Mouse (Mus musculus) heart, postnatal 0 days (tissue): ENCODE measurements around the gene Gm20219. TPM values are rescaled to one million over a fixed set of nuclear protein-coding genes. Genes with fewer than 3 reads are reported as not detected.

Experiments
- ATAC-seq: fragments of 200-750 bp; cut with Nextera tagmentation; 2 replicates; pipeline ENCODE4 v1.8.0; 2017; ENCODE audit warnings: low read depth, moderate number of reproducible peaks, moderate library complexity; ENCODE audit not compliant: insufficient read depth
- DNase-seq: peaks from one replicate; pipeline ENCODE4 v3.0.0-alpha.2; 2016; ENCODE audit warnings: low spot score
- H3K27ac ChIP-seq: fragments of 300-500 bp; sonication (generic); 2 replicates; pipeline ENCODE4 v1.5.1; 2014; ENCODE audit warnings: low read depth, mild to moderate bottlenecking
- H3K27me3 ChIP-seq: fragments of 300-500 bp; sonication (generic); 2 replicates; pipeline ENCODE4 v1.6.1; 2014; ENCODE audit warnings: low read length, mixed read lengths; ENCODE audit not compliant: control insufficient read depth, insufficient read depth
- H3K36me3 ChIP-seq: fragments of 300-500 bp; sonication (generic); replicated peaks from 2 replicates; pipeline ENCODE4 v1.6.1; 2014; ENCODE audit warnings: low read length, mixed read lengths; ENCODE audit not compliant: control insufficient read depth, insufficient read depth
- H3K4me1 ChIP-seq: fragments of 300-500 bp; sonication (generic); 2 replicates; pipeline ENCODE4 v1.6.1; 2014; ENCODE audit warnings: antibody characterized with exemption; ENCODE audit not compliant: control insufficient read depth, insufficient read depth
- H3K4me2 ChIP-seq: fragments of 300-500 bp; sonication (generic); 2 replicates; pipeline ENCODE4 v1.6.1; 2014; ENCODE audit warnings: low read depth, mild to moderate bottlenecking, low read length, moderate library complexity
- H3K4me3 ChIP-seq: fragments of 300-500 bp; sonication (generic); 2 replicates; pipeline ENCODE4 v1.5.1; 2014; ENCODE audit warnings: low read depth, low read length
- H3K9ac ChIP-seq: fragments of 300-500 bp; sonication (generic); replicated peaks from 2 replicates; pipeline ENCODE4 v1.6.1; 2014; ENCODE audit warnings: low read depth, low read length, mixed read lengths
- H3K9me3 ChIP-seq: fragments of 300-500 bp; sonication (generic); replicated peaks from 2 replicates; pipeline ENCODE4 v1.6.1; 2016; ENCODE audit warnings: low read length; ENCODE audit not compliant: control insufficient read depth
- CTCF ChIP-seq: IDR thresholded peaks from 2 replicates; pipeline ENCODE4 v1.5.1; 2016; ENCODE audit warnings: antibody characterized with exemption, control low read depth, low read depth
- EP300 ChIP-seq: IDR thresholded peaks from 2 replicates; pipeline ENCODE4 v1.6.1; 2016; ENCODE audit warnings: antibody characterized with exemption, low read depth
- WGBS: fragments of 180-500 bp; shearing (Covaris S2); extraction: QIAGEN DNeasy Blood & Tissue Kit; methylation state at CpG from one replicate; pipeline ENCODE4 v1.1.7; 2014; 5-methylcytosine and 5-hydroxymethylcytosine counted together
- polyA plus RNA-seq: library from polyadenylated mRNA; unstranded; fragments of >200 nt; fragmentation: Nextera tagmentation; extraction: Ambion mirVana; gene quantifications from 2 replicates; pipeline ENCODE4 v1.2.1, GENCODE M21; 2015
- total RNA-seq: library from RNA; depleted of rRNA; stranded (reverse); fragments of >200 nt; gene quantifications from 2 replicates; pipeline ENCODE4 v1.2.3, GENCODE M21; 2014; ENCODE audit warnings: low replicate concordance

Gm20219 gene
- total and polyA plus RNA-seq, 2 experiments from 2014 or later = 0.08 TPM; not detected in 1

- Histone ChIP-seq H3K36me3 (no peaks in the 10 kb centered on the region), H3K27me3 (no peaks in the 10 kb centered on the region), H3K27ac (no peak overlapping the region), H3K4me2 (no peak overlapping the region), H3K9ac (no peak overlapping the region), H3K9me3 (no peaks in the 10 kb centered on the region), H3K4me3 (no peak overlapping the region), H3K4me1 (no peaks in the 10 kb centered on the region)
- DNase-seq (no peak), ATAC-seq (no peak)
- WGBS = 82% methylated on average over 6 of the region's 6 CpGs
- TF ChIP-seq EP300 (no peak), CTCF (no peak)
Observed at GRCm38 (mm10) chr17:56551841-56552581, 2.2 kb downstream of the Gm20219 start.

DNA sequence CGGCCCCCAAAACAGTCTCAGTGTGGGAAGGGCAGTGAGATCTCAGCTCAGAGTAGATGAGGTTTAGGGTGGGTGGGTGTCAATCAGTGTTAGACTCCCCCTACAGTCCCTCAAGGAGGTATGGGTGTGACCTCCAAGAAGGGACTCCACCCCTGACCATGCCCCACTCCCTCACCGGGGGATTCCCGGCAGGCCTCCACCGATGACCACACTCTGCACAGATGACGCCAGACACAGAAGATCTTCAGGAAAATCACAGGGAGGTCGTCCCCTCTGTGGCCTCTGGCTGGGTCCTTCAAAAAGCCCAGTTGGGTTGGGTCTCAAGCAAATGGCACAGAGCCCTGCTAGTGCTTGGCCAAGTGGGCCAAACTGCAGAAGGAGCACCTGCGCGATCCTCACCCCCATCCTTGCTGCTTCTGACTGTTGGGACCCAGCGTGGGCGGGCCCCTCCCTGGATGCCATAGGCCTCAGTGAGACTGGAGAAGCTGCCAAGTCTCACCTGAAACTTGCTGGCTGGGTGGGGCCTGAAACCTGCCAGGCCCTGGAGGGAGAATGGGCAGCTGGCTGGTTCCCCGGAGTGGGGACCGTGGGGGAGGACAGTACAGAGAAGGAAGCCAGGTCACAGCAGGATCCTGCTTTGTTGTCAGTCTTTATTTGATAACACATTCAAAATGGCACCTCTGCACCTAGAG, 3.3 kb downstream of the Gm20219 start:
- no peaks in the 10 kb centered on the region for H3K36me3 ChIP-seq
- no peak for ATAC-seq
- H3K4me3 ChIP-seq = no peak overlapping the region
- no peak overlapping the region for H3K27ac ChIP-seq
- no peak overlapping the region for H3K9ac ChIP-seq
- no peaks in the 10 kb centered on the region for H3K9me3 ChIP-seq
- no peak for TF ChIP-seq CTCF
- TF ChIP-seq EP300 = no peak
- H3K4me1 ChIP-seq = no peaks in the 10 kb centered on the region
- no peak overlapping the region for H3K4me2 ChIP-seq
- 69% methylated on average over 12 of the region's 12 CpGs for WGBS
- H3K27me3 ChIP-seq = no peaks in the 10 kb centered on the region
- no peak for DNase-seq

- no peak overlapping the region for H3K4me2 ChIP-seq
- H3K27me3 ChIP-seq = no peaks in the 10 kb centered on the region
- H3K9ac ChIP-seq = no peak overlapping the region
- DNase-seq = no peak
- no peak for TF ChIP-seq CTCF
- TF ChIP-seq EP300 = no peak
- no peak for ATAC-seq
- H3K27ac ChIP-seq = no peak overlapping the region
- no peaks in the 10 kb centered on the region for H3K4me1 ChIP-seq
- no peaks in the 10 kb centered on the region for H3K36me3 ChIP-seq
- no peak overlapping the region for H3K4me3 ChIP-seq
- H3K9me3 ChIP-seq = no peaks in the 10 kb centered on the region
- 70% methylated on average over 4 of the region's 4 CpGs for WGBS
Observed at GRCm38 (mm10) chr17:56548605-56549105, 5.5 kb downstream of the Gm20219 start.

DNA sequence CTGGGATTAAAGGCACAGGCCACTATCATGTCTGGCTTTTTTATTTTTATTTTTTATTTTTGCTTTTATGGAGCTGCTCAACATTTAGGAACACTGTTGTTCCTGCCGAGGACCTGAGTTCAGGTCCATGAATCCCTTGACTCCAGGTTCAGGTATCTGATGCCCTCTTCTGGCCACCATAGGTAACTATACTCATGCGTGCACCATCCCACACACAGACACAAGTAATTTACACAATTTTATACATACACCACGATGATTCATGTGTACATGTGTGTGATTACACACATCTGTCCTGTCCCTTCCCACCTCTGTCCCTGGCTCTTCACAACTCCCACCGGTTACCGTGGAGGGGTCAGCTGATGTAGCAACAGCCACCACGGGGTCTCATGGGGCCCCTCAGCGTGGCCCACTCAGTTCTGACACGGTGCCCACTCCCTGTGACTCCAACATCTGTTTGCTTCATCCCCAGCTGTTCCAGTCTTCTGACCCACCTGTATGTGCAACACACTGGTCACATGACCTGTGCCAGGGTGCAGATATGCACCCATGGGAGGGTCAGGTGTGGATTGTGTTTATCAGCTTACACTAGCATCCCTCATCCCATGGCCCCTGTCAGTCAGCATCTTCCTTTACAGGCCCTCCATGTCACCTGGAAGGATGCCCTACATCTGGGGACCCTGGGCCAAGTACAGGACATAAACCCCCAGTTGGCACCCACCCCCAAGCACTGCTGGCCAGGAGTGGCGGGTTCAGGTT, 6.2 kb downstream of the Gm20219 start:
- H3K9me3 ChIP-seq = no peaks in the 10 kb centered on the region
- WGBS = 74% methylated on average over 9 of the region's 9 CpGs
- ATAC-seq = no peak

DNA sequence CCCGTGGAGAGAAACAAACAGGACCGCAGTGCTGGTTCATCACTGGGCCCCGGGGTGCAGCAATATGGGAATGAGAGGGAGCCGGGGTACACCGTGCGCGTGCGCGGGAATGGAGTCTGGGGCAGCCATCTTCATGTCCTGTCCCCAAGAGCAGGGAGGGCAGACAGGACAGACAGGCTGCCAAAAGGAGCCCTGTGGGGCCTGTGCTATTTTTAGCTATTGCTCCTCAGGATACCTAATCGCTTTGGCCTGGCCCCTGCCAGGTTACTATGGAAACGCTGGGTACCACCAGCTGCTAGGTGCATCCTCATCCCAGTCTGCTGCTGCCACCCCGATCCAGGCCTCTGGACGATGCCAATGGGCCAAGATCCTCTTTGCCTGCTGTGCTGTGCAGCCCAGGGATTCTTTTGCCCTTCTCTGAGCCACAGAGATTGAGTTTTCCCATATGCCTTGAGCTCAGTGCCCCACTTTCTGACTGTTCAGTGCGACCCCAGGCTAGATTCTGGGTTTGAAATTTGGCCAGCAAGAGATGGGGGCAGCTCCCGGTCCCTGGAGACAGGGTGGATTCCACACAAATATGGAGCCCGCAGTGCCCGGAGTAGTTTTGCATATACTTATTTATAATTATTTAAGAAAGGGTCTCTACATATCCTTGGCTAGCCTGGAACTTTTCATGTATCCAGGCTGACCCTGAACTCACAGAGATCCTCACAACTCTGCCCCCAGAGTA, 6.9 kb downstream of the Gm20219 start:
- DNase-seq (no peak), ATAC-seq (peak; percentile 49; the same call in 1 of the 2 replicates)
- TF ChIP-seq CTCF = no peak
- no peak for TF ChIP-seq EP300
- Histone ChIP-seq H3K27ac (no peak overlapping the region), H3K27me3 (no peaks in the 10 kb centered on the region), H3K36me3 (no peaks in the 10 kb centered on the region), H3K4me3 (no peak overlapping the region), H3K4me2 (no peak overlapping the region), H3K9ac (no peak overlapping the region), H3K9me3 (no peaks in the 10 kb centered on the region), H3K4me1 (no peaks in the 10 kb centered on the region)
- WGBS = 54% methylated on average over 17 of the region's 17 CpGs

More for the DNA sequence above, 6.2 kb downstream of the Gm20219 start:
- H3K4me2 ChIP-seq = no peak overlapping the region
- no peaks in the 10 kb centered on the region for H3K36me3 ChIP-seq
- H3K4me1 ChIP-seq = no peaks in the 10 kb centered on the region
- H3K4me3 ChIP-seq = no peak overlapping the region
- H3K9ac ChIP-seq = no peak overlapping the region
- TF ChIP-seq CTCF (0 out of 2 replicates have a peak, but pooled peaks have one; percentile 22), EP300 (no peak)
- no peaks in the 10 kb centered on the region for H3K27me3 ChIP-seq
- no peak overlapping the region for H3K27ac ChIP-seq
- no peak for DNase-seq
